Mouse (Mus musculus) C2C12 (cell line): ENCODE results near the gene Apoc4.

Experiments
- CEBPB ChIP-seq: IDR thresholded peaks from one replicate; pipeline ENCODE4 v1.6.1; 2011; ENCODE audit warnings: low read depth, mild to moderate bottlenecking, control low read depth, moderate library complexity
- CTCF ChIP-seq: IDR thresholded peaks from one replicate; pipeline ENCODE4 v1.5.1; 2011; ENCODE audit not compliant: control insufficient read depth, insufficient read depth, insufficient read length
- FOSL1 ChIP-seq: IDR thresholded peaks from one replicate; pipeline ENCODE4 v1.8.0; 2011; ENCODE audit warnings: mild to moderate bottlenecking, low read length; ENCODE audit not compliant: poor library complexity, insufficient read depth, severe bottlenecking
- MAX ChIP-seq: IDR thresholded peaks from one replicate; pipeline ENCODE4 v1.6.1; 2011; ENCODE audit warnings: mild to moderate bottlenecking, control low read depth
- MYOG ChIP-seq: IDR thresholded peaks from one replicate; pipeline ENCODE4 v1.6.1; 2011; ENCODE audit not compliant: control insufficient read depth, insufficient read length; ENCODE audit errors: extremely low read depth
- USF1 ChIP-seq: IDR thresholded peaks from one replicate; pipeline ENCODE4 v1.6.1; 2011; ENCODE audit warnings: low read depth, mild to moderate bottlenecking, control low read depth, moderate library complexity

GRCm38 (mm10) chr7:19722754-19723195 is 41.5 kb upstream of the Apoc4 start:
- no peak for TF ChIP-seq CTCF
- no peak for TF ChIP-seq MAX
- no peak for TF ChIP-seq USF1
- no peak for TF ChIP-seq FOSL1
- no peak for TF ChIP-seq MYOG
- no peak for TF ChIP-seq CEBPB
